Mouse (Mus musculus): ENCODE data around the gene Gm11213.

The Gm11213 gene

GRCm38 (mm10) chr4:63580078-63580477 is 25.0 kb downstream of the Gm11213 start:
- no peak for DNase-seq (ENCODE audit: low spot score)

- no peak for DNase-seq (ENCODE audit: low spot score)
Observed at GRCm38 (mm10) chr4:63579649-63580048, 25.4 kb downstream of the Gm11213 start.

GRCm38 (mm10) chr4:63572621-63573020 is 32.4 kb downstream of the Gm11213 start:
- DNase-seq (ENCODE audit: low spot score): no peak

- no peak for DNase-seq (ENCODE audit: low spot score)
Observed at GRCm38 (mm10) chr4:63570208-63570781, 34.8 kb downstream of the Gm11213 start.

- DNase-seq (ENCODE audit: low spot score): no peak
Observed at GRCm38 (mm10) chr4:63569322-63569721, 35.7 kb downstream of the Gm11213 start.

- DNase-seq (ENCODE audit: low spot score): no peak
Observed at GRCm38 (mm10) chr4:63567712-63568390, 37.2 kb downstream of the Gm11213 start.

GRCm38 (mm10) chr4:63562742-63563141 is 42.3 kb downstream of the Gm11213 start:
- DNase-seq (ENCODE audit: low spot score): no peak

GRCm38 (mm10) chr4:63561861-63562675 is 43.0 kb downstream of the Gm11213 start:
- no peak for DNase-seq (ENCODE audit: low spot score)

GRCm38 (mm10) chr4:63560079-63560478 is 45.0 kb downstream of the Gm11213 start:
- DNase-seq (ENCODE audit: low spot score): no peak

- no peak for DNase-seq (ENCODE audit: low spot score)
Observed at GRCm38 (mm10) chr4:63559127-63559697, 45.8 kb downstream of the Gm11213 start.

- DNase-seq (ENCODE audit: low spot score): peak; percentile 60
Observed at GRCm38 (mm10) chr4:63558407-63559081, 46.5 kb downstream of the Gm11213 start, which contains the start of gene Tmem268. TSS of gene Tmem268 (plus strand) at chr4:63558781.

- DNase-seq (ENCODE audit: low spot score): peak; percentile 19
Observed at GRCm38 (mm10) chr4:63557124-63558059, 47.7 kb downstream of the Gm11213 start.

- DNase-seq (ENCODE audit: low spot score): no peak
Observed at GRCm38 (mm10) chr4:63556665-63557064, 48.4 kb downstream of the Gm11213 start.

GRCm38 (mm10) chr4:63555111-63555510 is 50.0 kb downstream of the Gm11213 start:
- no peak for DNase-seq (ENCODE audit: low spot score)

- DNase-seq (ENCODE audit: low spot score): no peak
Observed at GRCm38 (mm10) chr4:63554616-63555015, 50.4 kb downstream of the Gm11213 start.

- DNase-seq (ENCODE audit: low spot score): no peak
Observed at GRCm38 (mm10) chr4:63553789-63554576, 51.1 kb downstream of the Gm11213 start.

- no peak for DNase-seq (ENCODE audit: low spot score)
Observed at GRCm38 (mm10) chr4:63552865-63553264, 52.2 kb downstream of the Gm11213 start.

- no peak for DNase-seq (ENCODE audit: low spot score)
Observed at GRCm38 (mm10) chr4:63550908-63551307, 54.2 kb downstream of the Gm11213 start.

GRCm38 (mm10) chr4:63548491-63548890 is 56.6 kb downstream of the Gm11213 start:
- DNase-seq (ENCODE audit: low spot score): no peak

- no peak for DNase-seq (ENCODE audit: low spot score)
Observed at GRCm38 (mm10) chr4:63547799-63548198, 57.3 kb downstream of the Gm11213 start.
